Mouse (Mus musculus) brain, embryonic 14.5 days (tissue): ENCODE results near the gene Csn1s2b.

ENCODE experiments used
- CTCF ChIP-seq: fragments of 200-500 bp; IDR thresholded peaks from 2 replicates; pipeline ENCODE4 v1.5.1; 2012; ENCODE audit warnings: inconsistent platforms, mild to moderate bottlenecking, moderate library complexity, borderline replicate concordance; ENCODE audit not compliant: insufficient read depth, insufficient read length; ENCODE audit errors: extremely low read depth
- POLR2A ChIP-seq: fragments of 200-500 bp; IDR thresholded peaks from 2 replicates; pipeline ENCODE4 v1.6.1; 2012; ENCODE audit warnings: mild to moderate bottlenecking, inconsistent platforms, borderline replicate concordance; ENCODE audit not compliant: poor library complexity, insufficient read depth, insufficient read length, severe bottlenecking; ENCODE audit errors: extremely low read depth

GRCm38 (mm10) chr5:87825386-87825785 lies 17.5 kb downstream of the Csn1s2b start, which contains the start of gene Prr27:
- TF ChIP-seq CTCF, result no peak
- TF ChIP-seq POLR2A, result no peak
